Mouse (Mus musculus) adrenal gland, postnatal 14 days (tissue): ENCODE data around the gene Trafd1. TPM values are rescaled to one million over a fixed set of nuclear protein-coding genes. Genes with fewer than 3 reads are reported as not detected.
"Not testable (repeated sequence)": the region's sequence is repeated elsewhere in the genome, so short reads cannot be mapped to it uniquely, and the experiment has no call there.

ENCODE experiments used
- DNase-seq: peaks from one replicate; pipeline ENCODE4 v3.0.0; 2021; ENCODE audit warnings: mixed read lengths
- total RNA-seq: library from RNA; stranded (reverse); gene quantifications from 2 replicates; pipeline ENCODE4 v1.2.3, GENCODE M21; 2021

Trafd1 gene
- total RNA-seq, 1 experiment from 2014 or later, result 38.1 TPM

DNA sequence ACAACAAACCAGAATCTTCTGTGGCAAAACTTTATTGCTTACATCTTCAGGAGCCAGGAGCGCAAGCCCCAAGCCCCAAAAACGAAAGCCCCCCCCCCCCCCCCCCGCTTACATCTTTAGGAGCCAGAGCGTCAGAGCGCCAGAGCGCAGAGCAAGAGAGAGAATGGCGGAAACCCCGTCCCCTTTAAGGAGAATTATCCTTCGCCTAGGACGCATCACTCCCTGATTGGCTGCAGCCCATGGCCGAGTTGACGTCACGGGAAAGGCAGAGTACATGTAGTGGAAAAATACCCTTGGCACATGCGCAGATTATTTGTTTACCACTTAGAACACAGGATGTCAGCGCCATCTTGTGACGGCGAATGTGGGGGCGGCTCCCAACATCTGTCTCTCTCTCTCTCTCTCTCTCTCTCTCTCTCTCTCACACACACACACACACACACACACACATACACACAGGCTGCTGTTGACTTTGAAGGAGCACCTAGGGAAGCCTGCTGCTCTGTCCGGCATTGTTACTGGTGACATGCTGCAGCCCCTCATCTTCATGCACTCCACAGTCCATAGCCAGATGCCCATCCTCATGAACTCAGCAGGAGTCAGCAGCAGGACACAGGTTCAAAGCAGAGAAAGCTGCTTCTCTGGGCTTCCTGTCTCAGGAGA, 55.1 kb downstream of the Trafd1 start:
- DNase-seq, result not testable (repeated sequence)

DNA sequence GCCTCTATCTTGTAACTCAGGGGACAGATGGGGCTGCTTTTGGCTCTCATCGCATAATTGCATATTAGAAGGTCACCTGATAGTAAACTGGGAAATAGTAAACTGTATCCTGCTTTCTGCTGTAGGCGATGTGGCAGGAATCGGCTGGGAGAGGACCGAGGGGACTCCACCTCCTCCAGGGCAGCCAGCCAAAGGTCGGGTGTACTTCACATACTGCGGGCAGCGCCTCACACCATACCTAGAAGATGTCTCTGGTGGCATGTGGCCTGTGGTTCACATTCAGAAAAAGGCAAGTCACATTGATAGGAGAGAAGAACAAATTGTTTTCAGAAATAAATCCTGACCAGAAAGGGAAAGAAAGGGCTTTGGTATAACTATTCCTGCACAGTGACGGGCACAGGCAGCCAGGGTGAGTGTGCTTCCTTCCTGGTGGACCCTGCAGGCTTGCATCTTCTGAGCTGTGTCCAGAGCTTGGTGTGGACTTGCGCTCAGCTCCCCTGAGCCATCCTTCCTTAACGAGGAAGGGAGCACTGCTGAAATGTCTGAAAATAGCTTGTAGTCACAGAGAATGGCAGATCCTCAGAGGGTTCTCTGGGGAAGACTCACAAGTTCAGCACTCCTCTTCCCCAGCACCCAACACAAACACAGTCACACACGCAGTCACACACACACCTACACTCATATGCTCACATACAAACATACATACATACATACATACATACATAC, 55.9 kb downstream of the Trafd1 start:
- peak; percentile 61 for DNase-seq

DNA sequence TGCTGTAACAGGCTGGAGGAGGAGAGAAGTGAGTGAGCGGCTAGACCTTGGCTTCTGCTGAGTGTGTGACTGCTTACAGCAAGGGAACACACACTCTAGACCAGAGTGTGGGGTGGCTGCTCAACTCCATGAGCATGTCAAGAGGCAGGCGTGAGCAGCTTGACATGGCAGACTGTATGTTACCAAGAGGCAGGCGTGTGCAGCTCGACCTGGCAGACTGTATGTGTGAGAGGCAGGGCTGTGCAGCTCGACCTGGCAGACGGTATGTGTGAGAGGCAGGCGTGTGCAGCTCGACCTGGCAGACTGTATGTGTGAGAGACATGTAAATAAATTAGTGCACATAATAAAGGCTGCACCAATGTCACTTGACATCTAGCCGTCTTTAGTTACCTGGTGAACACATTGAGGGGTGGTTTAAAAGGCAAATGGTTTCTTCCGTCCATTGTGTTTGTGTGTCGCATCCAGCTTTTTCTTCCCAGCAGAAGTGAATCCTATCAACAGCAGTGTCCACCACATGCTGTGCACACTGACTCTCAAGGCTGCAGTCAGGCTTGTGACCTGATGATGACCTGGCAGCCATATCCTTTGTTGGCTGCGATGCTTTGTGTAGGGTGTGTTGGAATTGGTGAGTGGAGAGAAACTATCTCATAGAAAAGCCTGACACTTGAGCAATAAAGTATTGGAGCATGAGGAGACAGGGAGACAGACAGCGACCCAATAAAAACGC, 59.2 kb downstream of the Trafd1 start:
- DNase-seq, result no peak

Other genes with a start within 250 kb of the Trafd1 start
- gene Ptpn11, start 194.2 kb downstream of the Trafd1 start, total RNA-seq, result 98.9 and 120 TPM in 2 replicates
- 995 and 1,088 TPM in 2 replicates for gene Rpl6, start 181.2 kb downstream of the Trafd1 start, total RNA-seq
- 21.5 and 27.1 TPM in 2 replicates for gene Hectd4, start 165.4 kb downstream of the Trafd1 start, total RNA-seq
- gene Naa25, start 12.3 kb upstream of the Trafd1 start, total RNA-seq, result 34.7 and 36.3 TPM in 2 replicates
- 1.5 and 2.1 TPM in 2 replicates for gene Tmem116, start 66.3 kb upstream of the Trafd1 start, total RNA-seq
- gene Erp29, start 66.9 kb upstream of the Trafd1 start, total RNA-seq, result 110 and 116 TPM in 2 replicates
- not detected in 2 replicates for gene Adam1b, start 117.8 kb upstream of the Trafd1 start, total RNA-seq
- gene Adam1a, start 159.8 kb upstream of the Trafd1 start, total RNA-seq, result 5.7 and 5.8 TPM in 2 replicates
- gene Gm42878, start 159.8 kb upstream of the Trafd1 start, total RNA-seq, result not detected in 2 replicates
- 93.2 and 96.4 TPM in 2 replicates for gene Mapkapk5, start 160.3 kb upstream of the Trafd1 start, total RNA-seq
- 1,038 and 1,196 TPM in 2 replicates for gene Aldh2, start 208.2 kb upstream of the Trafd1 start, total RNA-seq
- gene Acad12, start 233.3 kb upstream of the Trafd1 start, total RNA-seq, result 25.1 and 29.1 TPM in 2 replicates